ENCODE assay signal across 10 mouse cellular contexts in genomic region chr2:35768538-35769238, GRCm38 (mm10).
A peak's percentile ranks its signal among the peaks of the same experiment; 100 is the strongest.
DNase-seq lines count a peak whose midpoint lies in the region; ATAC-seq and TF ChIP-seq lines count a peak whose summit lies in the region.
"Had no signal": no experiment of that assay in that cellular context is flagged by ENCODE, and none has a peak within 500 bp of the region (broad histone marks: within the 10 kb centered on the region; RNA-seq: fewer than 3 reads in every experiment).

No protein-coding gene starts in this region.

- no peak for TF ChIP-seq CTCF in left cerebral cortex, adult 2 months (IDR thresholded peaks at IDR 0.05)

- no peak for DNase-seq in heart, postnatal 14 days
- peak; percentile 62 to 69 for DNase-seq in left cerebral cortex, adult 2 months (ENCODE audit: extremely low spot score in 1 of 2, low spot score in 2 of 2)
- DNase-seq in telencephalon, adult 2 months (ENCODE audit: low read depth, low spot score), result peak; percentile 91
- DNase-seq in adrenal gland, postnatal 36 days, result no peak

- H3K4me3 ChIP-seq in heart, embryonic 12.5 days, result no peak overlapping the region
- H3K4me3 ChIP-seq in neural tube, embryonic 12.5 days, result no peak overlapping the region
- no peak overlapping the region for H3K4me3 ChIP-seq in neural tube, embryonic 15.5 days (replicated peaks)
- H3K4me3 ChIP-seq in left cerebral cortex, adult 2 months, result no peak overlapping the region

- intact Hi-C loops in heart, postnatal 14 days (cut with DNase I), result no loop called here
- intact Hi-C loops in left cerebral cortex, adult 2 months (cut with DNase I), result loop anchor here (2.0 to 10.0 kb wide), 4 partner anchors 54 to 210 kb away; partner anchors contain the start of gene Dab2ip

- no peaks in the 10 kb centered on the region for H3K36me3 ChIP-seq in heart, embryonic 12.5 days
- no peaks in the 10 kb centered on the region for H3K36me3 ChIP-seq in neural tube, embryonic 12.5 days
- H3K36me3 ChIP-seq in neural tube, embryonic 15.5 days, result no peaks in the 10 kb centered on the region

- no peaks in the 10 kb centered on the region for H3K27me3 ChIP-seq in heart, embryonic 12.5 days (replicated peaks)
- no peaks in the 10 kb centered on the region for H3K27me3 ChIP-seq in neural tube, embryonic 12.5 days (replicated peaks)
- H3K27me3 ChIP-seq in neural tube, embryonic 15.5 days (replicated peaks), result no peaks in the 10 kb centered on the region
- H3K27me3 ChIP-seq: CH12.LX had no signal

- H3K9ac ChIP-seq in heart, embryonic 12.5 days, result no peak overlapping the region
- H3K9ac ChIP-seq in neural tube, embryonic 12.5 days, result no peak overlapping the region
- H3K9ac ChIP-seq in neural tube, embryonic 15.5 days (replicated peaks), result no peak overlapping the region

- no peak overlapping the region for H3K4me2 ChIP-seq in heart, embryonic 12.5 days
- H3K4me2 ChIP-seq in neural tube, embryonic 12.5 days (replicated peaks), result no peak overlapping the region
- H3K4me2 ChIP-seq in neural tube, embryonic 15.5 days, result no peak overlapping the region

- ATAC-seq in heart, embryonic 12.5 days (ENCODE audit: insufficient number of reproducible peaks, low FRiP score), result peak; percentile 35; the same call in 1 of the 2 replicates
- 0 out of 2 replicates have a peak, but pooled peaks have one; percentile 12 for ATAC-seq in neural tube, embryonic 12.5 days (ENCODE audit: low FRiP score, low read depth)
- ATAC-seq in neural tube, embryonic 15.5 days (ENCODE audit: low FRiP score), result no peak
- no peak for ATAC-seq in monocyte, adult 5-6 weeks (replicated peaks; ENCODE audit: insufficient number of reproducible peaks, low FRiP score, low TSS enrichment, poor library complexity, severe bottlenecking)
- ATAC-seq: intestine, postnatal 0 days had no signal

- H3K4me1 ChIP-seq in heart, embryonic 12.5 days (replicated peaks), result peaks cover 48% of the 10 kb centered on the region
- H3K4me1 ChIP-seq in neural tube, embryonic 12.5 days, result peaks cover 15% of the 10 kb centered on the region; the same call in 1 of the 2 replicates
- peaks cover 14% of the 10 kb centered on the region for H3K4me1 ChIP-seq in neural tube, embryonic 15.5 days

- H3K27ac ChIP-seq in heart, embryonic 12.5 days (ENCODE audit: poor library complexity, severe bottlenecking), result peak overlapping the region; percentile 63
- H3K27ac ChIP-seq in neural tube, embryonic 12.5 days, result no peak overlapping the region
- no peak overlapping the region for H3K27ac ChIP-seq in neural tube, embryonic 15.5 days (replicated peaks)
- H3K27ac ChIP-seq in left cerebral cortex, adult 2 months, result peak overlapping the region; percentile 86

- no peaks in the 10 kb centered on the region for H3K9me3 ChIP-seq in heart, embryonic 12.5 days (replicated peaks)
- H3K9me3 ChIP-seq in neural tube, embryonic 12.5 days, result no peaks in the 10 kb centered on the region
- no peaks in the 10 kb centered on the region for H3K9me3 ChIP-seq in neural tube, embryonic 15.5 days (replicated peaks)

- 35% methylated on average over 4 of the region's 4 CpGs for WGBS in heart, embryonic 12.5 days
- WGBS in neural tube, embryonic 12.5 days, result 38% methylated on average over 4 of the region's 4 CpGs
- WGBS in neural tube, embryonic 15.5 days, result 42% methylated on average over 4 of the region's 4 CpGs

Comparison
In these comparisons a context has a peak if more than half of its experiments do, and no peak if none do; other contexts are left out.
1. ATAC-seq: peak in heart, embryonic 12.5 days (single experiment) and neural tube, embryonic 12.5 days (single experiment); none in neural tube, embryonic 15.5 days (single experiment) and monocyte, adult 5-6 weeks (single experiment).
2. H3K27ac ChIP-seq: peak in heart, embryonic 12.5 days (single experiment) and left cerebral cortex, adult 2 months (single experiment); none in neural tube, embryonic 12.5 days (single experiment) and neural tube, embryonic 15.5 days (single experiment).
3. DNase-seq: peak in left cerebral cortex, adult 2 months (2 of 2) and telencephalon, adult 2 months (single experiment); none in heart, postnatal 14 days (0 of 2) and adrenal gland, postnatal 36 days (0 of 2).